In the genomic region with DNA sequence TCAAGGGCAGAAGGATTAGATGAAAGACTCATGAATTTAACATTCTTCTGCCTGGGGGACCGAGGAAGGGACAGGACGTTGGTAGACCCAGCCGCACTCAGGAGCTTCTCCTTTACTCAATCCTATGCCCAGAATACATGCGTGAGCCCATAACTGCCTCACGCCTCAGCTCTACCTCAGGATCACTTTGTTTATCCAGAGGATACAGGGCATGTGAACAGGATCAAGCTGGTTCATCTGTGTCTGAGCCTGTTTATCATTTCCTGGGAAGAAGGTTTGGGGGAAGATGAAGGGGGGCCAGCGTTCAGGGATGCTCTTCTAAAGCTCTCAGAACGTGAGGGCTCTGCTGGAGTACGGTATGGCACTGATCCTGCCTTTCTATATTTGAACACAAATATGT, we compare ENCODE assay signal across 16 mouse cellular contexts.
"Had no signal": no experiment of that assay in that cellular context is flagged by ENCODE, and none has a peak within 500 bp of the region (broad histone marks: within the 10 kb centered on the region; RNA-seq: fewer than 3 reads in every experiment).

No protein-coding gene starts in this region.

- DNase-seq: kidney, adult 18-20 months; kidney, adult 9 months; kidney, postnatal 14 days; kidney, postnatal 4 days; layer of hippocampus, adult 9-11 months; liver; liver, embryonic 13.5 days; lung, adult 2 months; lung, postnatal 14 days; lung, postnatal 4 days; thymus, adult 18-20 months; thymus, postnatal 14 days; thymus, postnatal 4 days had no signal

- H3K9ac ChIP-seq: limb, embryonic 13.5 days; liver, embryonic 13.5 days had no signal

- H3K4me1 ChIP-seq: limb, embryonic 13.5 days; liver, embryonic 13.5 days had no signal

- H3K4me3 ChIP-seq: layer of hippocampus, adult 2 months; limb, embryonic 10.5 days; limb, embryonic 13.5 days; liver, embryonic 13.5 days had no signal

- H3K9me3 ChIP-seq: limb, embryonic 10.5 days; limb, embryonic 13.5 days; liver, embryonic 13.5 days had no signal

- H3K27ac ChIP-seq: layer of hippocampus, adult 2 months; limb, embryonic 10.5 days; limb, embryonic 13.5 days; liver, embryonic 13.5 days had no signal

- H3K4me2 ChIP-seq: limb, embryonic 13.5 days; liver, embryonic 13.5 days had no signal

- H3K36me3 ChIP-seq: limb, embryonic 10.5 days; limb, embryonic 13.5 days; liver, embryonic 13.5 days had no signal

- H3K27me3 ChIP-seq: limb, embryonic 13.5 days; liver, embryonic 13.5 days had no signal
